Mouse (Mus musculus) urinary bladder, postnatal 14 days (tissue): ENCODE measurements around the gene Gm20867.
"Not testable (repeated sequence)": the region's sequence is repeated elsewhere in the genome, so short reads cannot be mapped to it uniquely, and the experiment has no call there.

Source experiments
- DNase-seq: peaks from one replicate; pipeline ENCODE4 v3.0.0; 2021; ENCODE audit warnings: low spot score

Gene Gm20867

DNA sequence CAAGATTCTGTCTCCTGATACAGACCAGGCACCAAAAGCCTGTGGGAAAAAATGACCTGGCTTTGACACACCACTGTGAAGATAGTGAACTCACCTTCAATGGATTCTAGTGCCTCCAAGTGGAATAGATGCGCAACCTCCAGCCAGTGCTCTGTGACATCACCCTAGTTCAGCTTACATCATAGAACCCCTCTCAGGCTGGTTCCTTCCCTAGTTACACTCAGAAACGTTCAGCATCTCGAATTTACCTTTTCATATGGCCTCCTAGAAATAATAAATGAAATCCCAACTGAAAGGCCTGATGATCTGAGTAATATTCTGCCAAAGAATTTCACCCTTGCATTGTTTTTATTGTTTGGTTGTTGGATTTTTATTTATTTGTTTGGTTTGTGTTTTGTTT, at the start of gene Gm20867:
Gene Gm20867 (minus strand): TSS at position 101 of the 400 bp plus-strand sequence.
- not testable (repeated sequence) for DNase-seq
